Mouse (Mus musculus): ENCODE measurements around the gene Zfyve16. TPM values are rescaled to one million over a fixed set of nuclear protein-coding genes. Genes with fewer than 3 reads are reported as not detected.

Gene Zfyve16
- total RNA-seq, 2 experiments from 2014 or later: 4.7 to 7.9 TPM

GRCm38 (mm10) chr13:92469381-92469780 lies 61.3 kb downstream of the Zfyve16 start:
- no peak for ATAC-seq (replicated peaks; ENCODE audit: poor library complexity)

- no peak for ATAC-seq (replicated peaks; ENCODE audit: poor library complexity)
Observed at GRCm38 (mm10) chr13:92467891-92468290, 62.8 kb downstream of the Zfyve16 start.

GRCm38 (mm10) chr13:92464698-92465097 lies 66.0 kb downstream of the Zfyve16 start:
- ATAC-seq (replicated peaks; ENCODE audit: poor library complexity): no peak

- no peak for ATAC-seq (replicated peaks; ENCODE audit: poor library complexity)
Observed at GRCm38 (mm10) chr13:92446872-92447271, 83.8 kb downstream of the Zfyve16 start.

GRCm38 (mm10) chr13:92440286-92440685 lies 90.4 kb downstream of the Zfyve16 start:
- ATAC-seq (replicated peaks; ENCODE audit: poor library complexity): no peak

- no peak for ATAC-seq (replicated peaks; ENCODE audit: poor library complexity)
Observed at GRCm38 (mm10) chr13:92438656-92439055, 92.0 kb downstream of the Zfyve16 start.

Other genes with a start within 250 kb of the Zfyve16 start
- gene Gm20379, start 224.9 kb downstream of the Zfyve16 start, total RNA-seq (2015): not detected in 2 replicates
- gene Gm20379, start 224.9 kb downstream of the Zfyve16 start, total RNA-seq (2017): not detected in 2 replicates
- 22.1 and 24.7 TPM in 2 replicates for gene Dhfr, start 176.1 kb downstream of the Zfyve16 start, total RNA-seq (2015)
- gene Dhfr, start 176.1 kb downstream of the Zfyve16 start, total RNA-seq (2017): 21.5 and 22.6 TPM in 2 replicates
- 35.6 and 46.4 TPM in 2 replicates for gene Msh3, start 175.9 kb downstream of the Zfyve16 start, total RNA-seq (2015)
- gene Msh3, start 175.9 kb downstream of the Zfyve16 start, total RNA-seq (2017): 30.3 and 39.5 TPM in 2 replicates
- gene Ankrd34b, start 105.0 kb downstream of the Zfyve16 start, total RNA-seq (2015): not detected in 2 replicates
- gene Ankrd34b, start 105.0 kb downstream of the Zfyve16 start, total RNA-seq (2017): 0.03 TPM in 1 of 2 replicates, not detected in the other
- gene Fam151b, start 46.9 kb downstream of the Zfyve16 start, total RNA-seq (2015): 7.2 and 9.1 TPM in 2 replicates
- gene Fam151b, start 46.9 kb downstream of the Zfyve16 start, total RNA-seq (2017): 5.6 and 7.1 TPM in 2 replicates
- gene Spz1, start 45.3 kb upstream of the Zfyve16 start, total RNA-seq (2015): not detected in 2 replicates
- gene Spz1, start 45.3 kb upstream of the Zfyve16 start, total RNA-seq (2017): not detected in 2 replicates
- 9.1 and 9.4 TPM in 2 replicates for gene Serinc5, start 80.2 kb upstream of the Zfyve16 start, total RNA-seq (2015)
- 5.9 TPM in 2 replicates for gene Serinc5, start 80.2 kb upstream of the Zfyve16 start, total RNA-seq (2017)

All from megakaryocyte progenitor cell, adult 5-6 weeks (primary cell).